Mouse (Mus musculus): ENCODE measurements around the gene Znhit2. TPM values are rescaled to one million over a fixed set of nuclear protein-coding genes. Genes with fewer than 3 reads are reported as not detected.
"Not testable (repeated sequence)": the region's sequence is repeated elsewhere in the genome, so short reads cannot be mapped to it uniquely, and the experiment has no call there.

Znhit2 gene
- polyA plus RNA-seq, 1 experiment from 2014 or later: 31.0 TPM

GRCm38 (mm10) chr19:6028991-6029390 lies 32.0 kb upstream of the Znhit2 start:
- ATAC-seq: no peak
- WGBS: 85% methylated on average over 6 of the region's 6 CpGs
- Histone ChIP-seq H3K9me3 (ENCODE audit: control insufficient read depth, low read length) (no peaks in the 10 kb centered on the region), H3K27ac (ENCODE audit: low read length) (no peak overlapping the region), H3K36me3 (ENCODE audit: control insufficient read depth, insufficient read depth) (no peaks in the 10 kb centered on the region), H3K27me3 (replicated peaks; ENCODE audit: control insufficient read depth, insufficient read depth, low read length) (no peaks in the 10 kb centered on the region), H3K9ac (replicated peaks; ENCODE audit: low read depth, low read length) (no peak overlapping the region), H3K4me3 (replicated peaks; ENCODE audit: low read length) (no peak overlapping the region), H3K4me2 (ENCODE audit: low read length) (no peak overlapping the region), H3K4me1 (replicated peaks; ENCODE audit: control insufficient read depth, insufficient read depth, low read length) (no peaks in the 10 kb centered on the region)

GRCm38 (mm10) chr19:6029426-6029825 lies 31.6 kb upstream of the Znhit2 start:
- H3K27me3 ChIP-seq (replicated peaks; ENCODE audit: control insufficient read depth, insufficient read depth, low read length): no peaks in the 10 kb centered on the region
- WGBS: 84% methylated on average over 9 of the region's 9 CpGs
- H3K9ac ChIP-seq (replicated peaks; ENCODE audit: low read depth, low read length): no peak overlapping the region
- no peak overlapping the region for H3K4me2 ChIP-seq (ENCODE audit: low read length)
- H3K9me3 ChIP-seq (ENCODE audit: control insufficient read depth, low read length): no peaks in the 10 kb centered on the region
- H3K4me1 ChIP-seq (replicated peaks; ENCODE audit: control insufficient read depth, insufficient read depth, low read length): no peaks in the 10 kb centered on the region
- H3K36me3 ChIP-seq (ENCODE audit: control insufficient read depth, insufficient read depth): no peaks in the 10 kb centered on the region
- no peak overlapping the region for H3K4me3 ChIP-seq (replicated peaks; ENCODE audit: low read length)
- H3K27ac ChIP-seq (ENCODE audit: low read length): no peak overlapping the region
- no peak for ATAC-seq

- Histone ChIP-seq H3K4me2 (ENCODE audit: low read length) (no peak overlapping the region), H3K27me3 (replicated peaks; ENCODE audit: control insufficient read depth, insufficient read depth, low read length) (no peaks in the 10 kb centered on the region), H3K4me1 (replicated peaks; ENCODE audit: control insufficient read depth, insufficient read depth, low read length) (no peaks in the 10 kb centered on the region), H3K4me3 (replicated peaks; ENCODE audit: low read length) (no peak overlapping the region), H3K36me3 (ENCODE audit: control insufficient read depth, insufficient read depth) (no peaks in the 10 kb centered on the region), H3K27ac (ENCODE audit: low read length) (no peak overlapping the region), H3K9ac (replicated peaks; ENCODE audit: low read depth, low read length) (no peak overlapping the region), H3K9me3 (ENCODE audit: control insufficient read depth, low read length) (no peaks in the 10 kb centered on the region)
- ATAC-seq: no peak
- WGBS: 80% methylated on average over 14 of the region's 14 CpGs
These were observed 30.3 kb upstream of the Znhit2 start for GRCm38 (mm10) chr19:6030520-6031280.

GRCm38 (mm10) chr19:6035966-6036585 lies 24.9 kb upstream of the Znhit2 start:
- no peak overlapping the region for H3K4me2 ChIP-seq (ENCODE audit: low read length)
- H3K27ac ChIP-seq (ENCODE audit: low read length): no peak overlapping the region
- no peaks in the 10 kb centered on the region for H3K36me3 ChIP-seq (ENCODE audit: control insufficient read depth, insufficient read depth)
- 81% methylated on average over 9 of the region's 9 CpGs for WGBS
- H3K4me3 ChIP-seq (replicated peaks; ENCODE audit: low read length): no peak overlapping the region
- no peak overlapping the region for H3K9ac ChIP-seq (replicated peaks; ENCODE audit: low read depth, low read length)
- no peak for ATAC-seq
- no peaks in the 10 kb centered on the region for H3K4me1 ChIP-seq (replicated peaks; ENCODE audit: control insufficient read depth, insufficient read depth, low read length)
- no peaks in the 10 kb centered on the region for H3K27me3 ChIP-seq (replicated peaks; ENCODE audit: control insufficient read depth, insufficient read depth, low read length)
- H3K9me3 ChIP-seq (ENCODE audit: control insufficient read depth, low read length): no peaks in the 10 kb centered on the region

GRCm38 (mm10) chr19:6037695-6038094 lies 23.3 kb upstream of the Znhit2 start:
- no peak for ATAC-seq
- H3K4me1 ChIP-seq (replicated peaks; ENCODE audit: control insufficient read depth, insufficient read depth, low read length): no peaks in the 10 kb centered on the region
- no peak overlapping the region for H3K4me2 ChIP-seq (ENCODE audit: low read length)
- no peak overlapping the region for H3K4me3 ChIP-seq (replicated peaks; ENCODE audit: low read length)
- H3K9me3 ChIP-seq (ENCODE audit: control insufficient read depth, low read length): no peaks in the 10 kb centered on the region
- H3K36me3 ChIP-seq (ENCODE audit: control insufficient read depth, insufficient read depth): no peaks in the 10 kb centered on the region
- no peak overlapping the region for H3K9ac ChIP-seq (replicated peaks; ENCODE audit: low read depth, low read length)
- H3K27me3 ChIP-seq (replicated peaks; ENCODE audit: control insufficient read depth, insufficient read depth, low read length): no peaks in the 10 kb centered on the region
- H3K27ac ChIP-seq (ENCODE audit: low read length): no peak overlapping the region

GRCm38 (mm10) chr19:6038326-6038725 lies 22.7 kb upstream of the Znhit2 start:
- Histone ChIP-seq H3K4me2 (ENCODE audit: low read length) (no peak overlapping the region), H3K4me1 (replicated peaks; ENCODE audit: control insufficient read depth, insufficient read depth, low read length) (no peaks in the 10 kb centered on the region), H3K27ac (ENCODE audit: low read length) (no peak overlapping the region), H3K36me3 (ENCODE audit: control insufficient read depth, insufficient read depth) (no peaks in the 10 kb centered on the region), H3K27me3 (replicated peaks; ENCODE audit: control insufficient read depth, insufficient read depth, low read length) (no peaks in the 10 kb centered on the region), H3K9me3 (ENCODE audit: control insufficient read depth, low read length) (no peaks in the 10 kb centered on the region), H3K4me3 (replicated peaks; ENCODE audit: low read length) (no peak overlapping the region), H3K9ac (replicated peaks; ENCODE audit: low read depth, low read length) (no peak overlapping the region)
- no peak for ATAC-seq
- 78% methylated on average over 7 of the region's 7 CpGs for WGBS

- H3K9me3 ChIP-seq (ENCODE audit: control insufficient read depth, low read length): no peaks in the 10 kb centered on the region
- no peaks in the 10 kb centered on the region for H3K36me3 ChIP-seq (ENCODE audit: control insufficient read depth, insufficient read depth)
- no peak overlapping the region for H3K4me2 ChIP-seq (ENCODE audit: low read length)
- no peaks in the 10 kb centered on the region for H3K27me3 ChIP-seq (replicated peaks; ENCODE audit: control insufficient read depth, insufficient read depth, low read length)
- ATAC-seq: no peak
- peaks cover under 1% of the 10 kb centered on the region for H3K4me1 ChIP-seq (replicated peaks; ENCODE audit: control insufficient read depth, insufficient read depth, low read length)
- no peak overlapping the region for H3K27ac ChIP-seq (ENCODE audit: low read length)
- H3K4me3 ChIP-seq (replicated peaks; ENCODE audit: low read length): no peak overlapping the region
- no peak overlapping the region for H3K9ac ChIP-seq (replicated peaks; ENCODE audit: low read depth, low read length)
These were observed 21.0 kb upstream of the Znhit2 start for GRCm38 (mm10) chr19:6040002-6040401.

GRCm38 (mm10) chr19:6042293-6042692 lies 18.7 kb upstream of the Znhit2 start:
- Histone ChIP-seq H3K4me2 (ENCODE audit: low read length) (no peak overlapping the region), H3K4me1 (replicated peaks; ENCODE audit: control insufficient read depth, insufficient read depth, low read length) (peaks cover 10% of the 10 kb centered on the region), H3K27ac (ENCODE audit: low read length) (no peak overlapping the region), H3K36me3 (ENCODE audit: control insufficient read depth, insufficient read depth) (no peaks in the 10 kb centered on the region), H3K27me3 (replicated peaks; ENCODE audit: control insufficient read depth, insufficient read depth, low read length) (no peaks in the 10 kb centered on the region), H3K9ac (replicated peaks; ENCODE audit: low read depth, low read length) (no peak overlapping the region), H3K4me3 (replicated peaks; ENCODE audit: low read length) (no peak overlapping the region), H3K9me3 (ENCODE audit: control insufficient read depth, low read length) (no peaks in the 10 kb centered on the region)
- WGBS: 85% methylated on average over 9 of the region's 9 CpGs
- ATAC-seq: no peak

- not testable (repeated sequence) for H3K9me3 ChIP-seq (ENCODE audit: control insufficient read depth, low read length); H3K4me2 ChIP-seq (ENCODE audit: low read length); H3K27me3 ChIP-seq (replicated peaks; ENCODE audit: control insufficient read depth, insufficient read depth, low read length); H3K36me3 ChIP-seq (ENCODE audit: control insufficient read depth, insufficient read depth); H3K27ac ChIP-seq (ENCODE audit: low read length); ATAC-seq; H3K4me3 ChIP-seq (replicated peaks; ENCODE audit: low read length); H3K9ac ChIP-seq (replicated peaks; ENCODE audit: low read depth, low read length)
- H3K4me1 ChIP-seq (replicated peaks; ENCODE audit: control insufficient read depth, insufficient read depth, low read length): peaks cover 19% of the 10 kb centered on the region
- 55% methylated on average over 4 of the region's 4 CpGs for WGBS
These were observed 16.9 kb upstream of the Znhit2 start for GRCm38 (mm10) chr19:6044102-6044501.
